Mouse (Mus musculus) adrenal gland, postnatal 10 days (tissue): ENCODE results near the gene Reln. TPM values are rescaled to one million over a fixed set of nuclear protein-coding genes. Genes with fewer than 3 reads are reported as not detected.

ENCODE experiments used
- DNase-seq: peaks from one replicate; pipeline ENCODE4 v3.0.0; 2021; ENCODE audit warnings: mixed read lengths
- long read RNA-seq, 2 experiments: library from polyadenylated mRNA; stranded (forward); transcript quantifications; one replicate each; pipeline ENCODE4 v2.0.0; 2021
- total RNA-seq, 2 experiments: library from RNA; stranded (reverse); gene quantifications; 2 replicates each; pipeline ENCODE4 v1.2.3; 2021

Reln gene
- total RNA-seq = 10 to 100 TPM; 14.5 to 18.0 TPM
- long read RNA-seq, experiment 1, partial matches to known transcripts = 3 of 4 reads
- long read RNA-seq, experiment 1, other reads (novel, unspliced or antisense) = 1 of 4 reads
- long read RNA-seq, experiment 2, partial matches to known transcripts = 0 of 1 reads
- long read RNA-seq, experiment 2, other reads (novel, unspliced or antisense) = 1 of 1 reads

GRCm38 (mm10) chr5:22344556-22344975, at the start of gene Reln:
Gene Reln (minus strand): TSS chr5:22344702.
- peak; percentile 46 for DNase-seq

- DNase-seq = no peak
These were observed 44.0 kb upstream of the Reln start for GRCm38 (mm10) chr5:22388502-22388901.

- DNase-seq = no peak
These were observed 16.0 kb upstream of the Reln start for GRCm38 (mm10) chr5:22360510-22360909.

GRCm38 (mm10) chr5:22348412-22348811, 3.9 kb upstream of the Reln start:
- DNase-seq = no peak

GRCm38 (mm10) chr5:22347732-22348131, 3.2 kb upstream of the Reln start:
- no peak for DNase-seq

GRCm38 (mm10) chr5:22345894-22346635, 1.6 kb upstream of the Reln start:
- DNase-seq = no peak

- DNase-seq = peak; percentile 41
These were observed 612 bp upstream of the Reln start for GRCm38 (mm10) chr5:22344976-22345651.

GRCm38 (mm10) chr5:22343843-22344555, 503 bp downstream of the Reln start:
- DNase-seq = peak; percentile 3

GRCm38 (mm10) chr5:22343536-22343842, 1.0 kb downstream of the Reln start:
- no peak for DNase-seq

GRCm38 (mm10) chr5:22342461-22342860, 2.0 kb downstream of the Reln start:
- no peak for DNase-seq

- DNase-seq = no peak
These were observed 3.5 kb downstream of the Reln start for GRCm38 (mm10) chr5:22340991-22341390.

- no peak for DNase-seq
These were observed 9.1 kb downstream of the Reln start for GRCm38 (mm10) chr5:22335408-22335807.

GRCm38 (mm10) chr5:22330802-22331201, 13.7 kb downstream of the Reln start:
- peak; percentile 8 for DNase-seq

- DNase-seq = no peak
These were observed 15.8 kb downstream of the Reln start for GRCm38 (mm10) chr5:22328431-22329359.

- peak; percentile 63 for DNase-seq
These were observed 17.3 kb downstream of the Reln start for GRCm38 (mm10) chr5:22327170-22327569.

- no peak for DNase-seq
These were observed 20.7 kb downstream of the Reln start for GRCm38 (mm10) chr5:22323801-22324200.

GRCm38 (mm10) chr5:22317807-22318206, 26.7 kb downstream of the Reln start:
- DNase-seq = no peak

GRCm38 (mm10) chr5:22316471-22316870, 28.0 kb downstream of the Reln start:
- DNase-seq = no peak

GRCm38 (mm10) chr5:22315990-22316389, 28.5 kb downstream of the Reln start:
- DNase-seq = no peak

GRCm38 (mm10) chr5:22312995-22313394, 31.5 kb downstream of the Reln start:
- no peak for DNase-seq

GRCm38 (mm10) chr5:22311046-22311445, 33.5 kb downstream of the Reln start:
- DNase-seq = no peak

GRCm38 (mm10) chr5:22309001-22309400, 35.5 kb downstream of the Reln start:
- DNase-seq = no peak
